Mouse (Mus musculus) adrenal gland (tissue): Measurements from ENCODE around the gene Itgb6.

Experiments
- intact Hi-C: fragments of 180-260 bp; cut with DNase I; formaldehyde crosslinking; loops from one replicate; pipeline ENCODE4 v1.15.1; 2025

The Itgb6 gene

DNA sequence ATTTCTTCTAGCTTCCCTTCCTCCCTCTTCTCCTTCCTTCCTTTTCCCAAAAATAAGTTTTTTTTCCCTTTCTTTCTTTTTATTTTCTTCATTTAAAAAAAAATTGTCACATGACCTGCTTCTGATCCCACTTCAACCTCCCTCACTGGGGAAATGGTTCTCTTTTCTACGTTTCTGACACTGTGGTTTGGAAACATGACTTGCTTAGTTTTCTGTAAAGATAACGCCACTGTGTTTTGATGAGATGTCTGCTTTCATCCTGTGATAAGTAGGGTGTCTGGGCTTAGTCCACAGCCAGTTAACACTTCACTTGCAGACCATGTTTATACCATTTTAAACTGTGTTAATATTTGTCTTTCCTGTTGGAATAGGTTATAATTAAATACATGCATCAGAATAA lies 96.7 kb downstream of the Itgb6 start:
- intact Hi-C loops: no loop called here

- intact Hi-C loops: no loop called here
Measured at GRCm38 (mm10) chr2:60622161-60622560, 100.3 kb downstream of the Itgb6 start.

DNA sequence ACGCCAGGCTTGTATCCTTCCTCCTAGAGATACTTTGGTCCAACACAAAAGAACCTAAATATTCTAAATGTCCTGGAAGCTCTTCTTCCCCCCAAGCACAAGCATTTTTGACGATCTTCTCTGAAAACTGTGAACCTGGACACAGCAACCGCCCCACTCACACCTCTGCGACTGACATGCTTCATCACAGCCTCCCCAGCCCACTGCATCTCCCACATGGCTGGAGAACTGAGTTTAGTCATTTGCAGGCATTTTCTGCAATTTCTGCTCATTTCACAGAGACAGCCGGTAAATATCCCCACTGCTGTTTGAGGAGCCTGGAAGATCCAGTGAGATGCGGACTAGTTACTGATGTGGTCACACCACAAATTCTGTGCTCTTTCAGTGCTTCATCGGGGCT lies 107.7 kb downstream of the Itgb6 start:
- intact Hi-C loops: no loop called here

DNA sequence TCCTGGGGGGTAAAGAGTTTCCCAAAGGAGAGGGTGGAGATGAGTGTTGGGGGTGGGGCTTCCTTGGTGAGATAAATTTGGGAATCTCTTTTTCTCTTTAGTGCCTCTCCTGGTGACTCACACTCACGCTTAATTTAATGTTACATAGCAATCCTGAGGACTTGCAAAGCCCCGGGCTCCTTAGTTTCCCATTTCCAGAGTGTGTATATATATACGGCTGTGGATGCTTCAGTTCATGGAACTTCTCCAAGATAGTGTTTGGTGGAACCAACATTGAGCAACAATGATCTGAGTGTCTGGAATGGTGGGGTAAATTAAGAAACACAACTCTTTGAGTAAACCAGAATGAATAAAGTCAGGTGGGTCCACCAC lies 108.6 kb downstream of the Itgb6 start:
- intact Hi-C loops: no loop called here

DNA sequence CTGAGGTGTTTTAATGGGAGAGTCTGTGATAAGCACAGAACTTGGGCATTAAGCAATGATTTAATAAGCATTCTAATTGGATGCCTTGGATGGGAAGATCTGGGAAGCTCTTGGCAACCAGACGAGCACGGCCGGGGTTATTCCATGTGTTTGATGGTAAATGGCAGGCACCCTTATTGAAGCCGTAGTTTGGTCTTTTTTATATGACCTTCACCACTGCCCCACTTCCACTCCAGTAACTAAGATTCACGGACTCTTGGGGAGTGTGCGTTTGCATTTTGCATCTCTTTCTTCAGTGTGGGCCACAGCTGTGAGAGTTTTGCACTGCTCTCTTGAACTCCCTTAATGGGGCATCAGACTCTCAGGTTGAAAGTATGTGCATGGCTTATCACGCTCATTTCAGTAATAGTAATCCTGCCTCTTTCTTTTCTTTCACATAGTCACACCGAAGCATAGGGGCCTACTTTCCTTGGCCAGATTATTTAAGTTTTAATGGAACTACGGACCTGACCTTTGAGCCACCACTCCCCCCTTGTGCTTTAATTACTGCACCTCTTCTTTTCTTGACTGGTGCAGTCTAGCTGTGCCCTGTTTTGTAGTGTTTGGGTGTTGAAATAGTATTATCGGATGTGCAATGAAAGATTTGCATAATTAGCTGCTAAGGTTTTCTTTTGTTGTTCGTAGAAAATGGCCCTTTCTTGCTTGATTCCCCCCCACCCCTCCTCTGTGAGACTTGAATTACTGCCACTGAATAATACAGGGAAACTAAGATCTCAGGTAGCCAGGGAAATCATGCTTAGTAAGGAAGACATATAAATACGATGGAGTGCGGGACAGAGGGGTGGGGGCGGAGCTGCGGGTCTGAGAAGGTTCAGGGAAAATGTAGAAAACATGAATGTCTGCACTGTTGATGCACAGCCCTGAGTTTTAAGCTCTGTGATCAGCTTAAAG lies 109.3 kb downstream of the Itgb6 start:
- intact Hi-C loops: no loop called here

- intact Hi-C loops: no loop called here
Measured at GRCm38 (mm10) chr2:60611622-60612021, 110.8 kb downstream of the Itgb6 start.

DNA sequence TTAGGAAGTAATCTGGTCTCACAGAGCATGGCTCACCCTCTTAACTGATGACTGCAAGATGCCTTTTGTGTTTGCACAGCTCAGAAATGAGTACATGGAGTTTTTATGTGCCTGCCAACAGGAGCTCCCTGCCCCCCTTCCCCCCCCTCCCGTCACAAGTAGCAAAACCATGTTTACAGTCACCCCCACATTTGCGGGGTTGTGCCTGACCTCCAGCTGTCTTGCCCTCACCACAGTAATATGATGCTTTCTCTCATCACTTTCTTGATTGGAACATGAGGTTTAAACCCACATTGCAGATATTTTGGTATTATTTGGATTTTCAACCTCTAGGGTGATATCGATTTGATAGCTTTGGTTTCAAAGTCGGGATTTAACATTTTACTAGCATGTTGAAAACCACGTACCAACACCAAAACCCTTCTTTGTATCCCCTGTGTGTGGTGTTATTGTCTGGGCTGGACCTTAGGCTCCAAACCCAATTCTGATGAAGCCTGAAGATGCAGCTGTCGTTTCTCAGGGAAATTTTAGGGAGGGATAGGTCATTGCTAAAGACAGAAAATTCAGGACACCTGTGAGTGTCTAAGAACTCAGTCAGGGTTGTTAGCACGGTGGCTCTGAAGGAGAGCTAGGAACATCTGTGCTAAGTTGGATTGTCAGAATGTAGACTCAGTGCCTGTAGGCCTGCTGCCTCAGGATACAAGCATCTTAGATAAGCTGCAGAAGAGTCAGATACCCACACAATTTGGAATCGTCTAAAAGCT lies 112.8 kb downstream of the Itgb6 start:
- intact Hi-C loops: loop anchor here (5.0 kb wide), 1 partner anchor 843 kb away; no protein-coding TSS in a partner anchor

DNA sequence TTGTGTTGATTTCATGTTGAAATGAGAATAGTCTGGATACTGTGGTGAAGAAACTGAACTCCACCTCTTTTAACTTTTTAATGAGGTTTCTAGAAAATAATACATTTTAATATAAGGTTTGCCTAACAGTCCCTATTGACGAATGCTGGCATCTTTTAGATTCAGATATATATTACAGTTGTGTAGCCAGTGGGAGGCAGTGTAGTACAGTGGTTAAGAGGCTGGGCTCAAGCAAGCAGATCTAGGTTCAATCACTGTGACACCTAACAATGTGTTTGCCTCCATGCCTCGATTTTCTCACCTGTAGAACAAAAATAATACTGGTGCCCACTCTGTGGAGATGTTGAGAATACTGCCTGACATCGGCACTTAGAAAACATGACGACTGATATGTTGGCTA lies 114.5 kb downstream of the Itgb6 start:
- intact Hi-C loops: loop anchor here (5.0 kb wide), 1 partner anchor 844 kb away; no protein-coding TSS in a partner anchor

DNA sequence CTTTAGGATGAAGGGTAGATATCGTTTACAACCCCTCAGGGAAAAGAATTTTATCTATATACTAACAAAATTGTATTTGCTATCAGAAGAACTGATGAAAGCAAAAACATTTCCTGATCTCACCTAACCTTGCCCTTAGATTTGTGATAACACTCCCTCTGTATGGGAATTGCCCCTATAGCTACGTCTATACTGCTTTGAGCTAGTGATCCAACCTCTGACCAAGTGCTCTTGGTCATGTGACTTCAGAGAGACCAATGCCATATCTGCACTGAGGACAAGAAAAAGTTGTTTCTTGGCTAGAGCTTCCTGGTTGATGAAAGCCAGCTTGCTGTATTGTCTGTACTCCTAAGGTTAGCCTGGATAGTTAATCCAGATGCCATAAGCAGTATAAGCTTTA lies 121.1 kb downstream of the Itgb6 start:
- intact Hi-C loops: no loop called here

DNA sequence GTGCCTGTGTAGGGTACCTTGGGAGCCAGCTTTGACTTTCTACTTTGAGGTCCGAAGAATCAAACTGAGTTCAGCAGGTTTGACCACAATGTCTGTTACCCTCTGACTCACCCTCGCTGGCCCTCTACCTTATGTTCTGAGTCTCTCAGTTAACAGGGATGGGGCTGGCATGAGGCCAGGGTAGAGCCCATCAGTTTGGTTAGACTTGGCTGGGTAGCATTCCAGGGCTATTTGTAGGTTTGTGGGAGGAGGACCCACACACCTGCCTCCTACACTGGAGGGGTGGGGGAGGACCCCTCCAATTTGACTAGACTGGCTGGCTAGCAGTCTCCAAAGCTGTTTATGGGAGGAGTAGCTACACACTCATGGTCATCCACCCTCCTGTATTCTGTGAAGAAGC lies 121.6 kb downstream of the Itgb6 start:
- intact Hi-C loops: no loop called here

DNA sequence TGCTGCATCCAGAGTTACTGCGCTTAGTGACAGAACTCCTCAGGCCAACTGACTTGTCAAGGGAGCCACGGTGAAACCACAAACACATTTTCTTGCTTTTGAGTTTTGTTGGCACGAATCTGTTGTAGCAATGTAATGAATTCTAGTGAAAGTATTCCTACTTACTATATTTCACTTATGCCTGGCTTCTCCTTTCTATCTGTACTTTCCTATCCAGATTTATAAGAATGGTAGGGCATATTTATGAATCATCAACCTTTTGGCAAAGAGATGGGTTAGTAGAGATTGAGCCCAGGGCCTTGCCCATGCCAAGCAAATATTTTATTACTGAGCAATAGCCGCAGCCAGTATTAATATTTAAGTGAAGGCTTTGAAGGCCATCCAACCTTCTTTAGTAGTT lies 139.0 kb downstream of the Itgb6 start:
- intact Hi-C loops: no loop called here

DNA sequence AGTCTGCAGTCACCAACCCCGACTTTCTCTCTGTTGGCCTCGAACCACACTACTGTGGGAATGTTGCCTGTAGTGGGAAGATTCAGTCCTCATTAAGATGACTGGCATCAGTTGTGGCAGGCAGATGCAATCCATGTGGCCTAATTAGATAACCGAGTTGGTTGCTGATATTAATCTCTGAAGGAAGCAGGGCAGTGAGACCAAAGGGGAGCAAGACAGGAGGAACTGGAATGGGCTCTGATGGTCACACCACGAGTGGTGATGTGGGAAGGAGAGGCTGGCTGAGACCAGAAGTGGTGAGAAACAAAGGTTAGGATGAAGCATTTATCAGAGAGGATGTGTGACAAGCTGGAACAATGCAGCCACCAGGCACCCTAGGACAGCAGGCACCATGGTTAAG lies 167.9 kb downstream of the Itgb6 start:
- intact Hi-C loops: no loop called here

- intact Hi-C loops: no loop called here
Measured at GRCm38 (mm10) chr2:60552902-60553682, 169.4 kb downstream of the Itgb6 start, which contains the start of gene Pla2r1. Gene Pla2r1 (minus strand): TSS chr2:60553308.

DNA sequence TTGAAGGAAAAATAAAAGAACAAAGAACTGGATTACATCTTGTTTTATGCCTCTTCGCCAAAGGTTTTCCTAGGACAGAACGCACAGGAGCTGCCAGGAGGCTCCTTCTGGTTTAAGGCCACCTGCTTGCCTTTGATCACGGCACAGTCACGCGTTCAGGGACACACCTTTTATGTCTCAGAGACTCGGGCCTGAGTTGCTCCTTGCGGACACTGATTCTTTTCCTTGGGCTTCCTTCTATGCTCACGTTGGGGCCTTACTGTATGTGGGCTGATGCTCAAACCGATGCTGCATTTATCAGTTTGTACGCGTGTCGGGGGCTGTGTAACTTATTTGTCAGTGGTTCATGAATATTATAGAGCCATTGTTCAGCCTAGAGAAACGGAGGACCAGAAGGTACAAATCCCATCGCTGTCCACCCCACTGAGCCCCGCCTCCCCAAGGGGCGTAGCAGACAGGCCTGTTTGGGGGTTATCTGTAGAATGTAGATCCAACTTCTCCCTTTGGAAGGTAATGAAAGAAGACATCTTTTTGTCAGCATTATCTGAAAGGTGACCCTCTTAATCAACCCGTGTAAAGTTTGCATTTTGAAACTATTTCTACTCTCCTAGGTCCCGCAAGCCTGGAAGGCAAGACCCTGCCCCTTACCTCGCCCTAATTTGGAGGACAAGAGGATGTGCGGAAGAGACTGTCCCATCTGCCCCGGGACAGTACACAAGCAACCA lies 170.1 kb downstream of the Itgb6 start:
- intact Hi-C loops: no loop called here

DNA sequence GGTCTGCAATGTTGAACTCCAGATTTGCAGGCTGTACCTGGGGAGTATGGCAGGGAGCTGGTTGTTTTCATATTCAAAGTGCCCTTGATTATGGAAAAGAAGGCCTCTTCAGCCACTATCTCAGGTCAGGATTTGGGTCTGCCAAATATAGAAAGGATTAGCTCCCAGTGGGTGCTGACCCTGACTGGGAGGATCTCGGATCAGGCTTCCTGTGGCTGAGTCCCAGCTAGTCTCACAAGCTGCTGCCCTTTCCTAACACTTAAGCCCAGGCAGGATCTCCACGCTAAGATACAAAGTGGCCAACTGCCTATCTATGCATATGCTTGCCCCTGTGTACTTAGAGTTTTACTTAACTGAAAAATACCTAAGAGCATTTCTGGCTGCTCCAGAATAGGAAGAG lies 170.8 kb downstream of the Itgb6 start:
- intact Hi-C loops: no loop called here

DNA sequence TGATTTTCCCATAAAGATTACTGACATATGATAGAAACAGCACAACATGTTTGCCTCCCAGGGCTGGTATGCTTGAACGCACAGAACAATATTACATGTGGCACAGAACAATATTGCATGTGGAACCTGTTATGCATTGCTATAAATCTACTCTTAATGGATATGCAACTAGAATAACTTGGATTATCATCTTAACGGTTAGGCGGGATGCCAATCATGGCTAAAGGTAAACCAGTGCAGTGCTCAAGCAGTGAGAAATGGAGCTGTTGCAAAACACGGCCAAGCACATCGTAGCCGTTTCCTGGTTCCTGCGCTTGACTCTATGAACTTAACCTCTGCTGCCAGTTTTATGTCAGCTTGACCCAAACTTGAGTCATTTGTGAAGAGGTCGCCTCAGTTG lies 171.9 kb downstream of the Itgb6 start:
- intact Hi-C loops: no loop called here

DNA sequence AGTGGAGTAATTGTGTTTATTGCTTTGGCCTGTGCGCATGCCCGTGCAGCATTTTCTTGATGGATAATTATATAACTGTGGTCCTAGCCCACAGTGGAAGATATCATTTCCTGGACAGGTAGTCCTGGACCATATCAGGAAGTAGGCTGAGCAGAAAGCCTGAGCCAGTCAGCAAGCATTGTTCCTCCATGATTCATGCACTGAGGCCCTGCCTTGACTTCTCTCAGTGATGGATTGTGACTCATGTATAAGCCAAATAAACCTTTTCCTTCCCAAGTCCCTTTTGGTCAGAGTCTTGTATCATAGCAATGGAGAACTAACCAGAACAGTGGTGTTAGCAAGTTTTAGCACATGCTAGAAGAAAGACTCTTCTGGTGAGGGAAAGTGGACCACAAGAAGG lies 172.6 kb downstream of the Itgb6 start:
- intact Hi-C loops: no loop called here
